Mouse (Mus musculus): ENCODE data around the gene Olfr447. TPM values are rescaled to one million over a fixed set of nuclear protein-coding genes. Genes with fewer than 3 reads are reported as not detected.

Gene Olfr447
- polyA plus RNA-seq, 1 experiment from 2014 or later = not detected

Other genes with a start within 250 kb of the Olfr447 start
- gene Tcaf1, start 198.8 kb upstream of the Olfr447 start, polyA plus RNA-seq (2014; fragmentation: Nextera tagmentation; extraction: Ambion mirVana) = 23.3 and 26.2 TPM in 2 replicates
- not detected in 2 replicates for gene Olfr453, start 169.5 kb upstream of the Olfr447 start, polyA plus RNA-seq (2014; fragmentation: Nextera tagmentation; extraction: Ambion mirVana)
- not detected in 2 replicates for gene Olfr38, start 152.5 kb upstream of the Olfr447 start, polyA plus RNA-seq (2014; fragmentation: Nextera tagmentation; extraction: Ambion mirVana)
- gene Olfr452, start 123.8 kb upstream of the Olfr447 start, polyA plus RNA-seq (2014; fragmentation: Nextera tagmentation; extraction: Ambion mirVana) = not detected in 2 replicates
- gene Olfr450, start 96.9 kb upstream of the Olfr447 start, polyA plus RNA-seq (2014; fragmentation: Nextera tagmentation; extraction: Ambion mirVana) = not detected in 2 replicates
- not detected in 2 replicates for gene Olfr449, start 74.5 kb upstream of the Olfr447 start, polyA plus RNA-seq (2014; fragmentation: Nextera tagmentation; extraction: Ambion mirVana)
- not detected in 2 replicates for gene Olfr448, start 18.4 kb upstream of the Olfr447 start, polyA plus RNA-seq (2014; fragmentation: Nextera tagmentation; extraction: Ambion mirVana)
- gene Olfr446, start 12.5 kb downstream of the Olfr447 start, polyA plus RNA-seq (2014; fragmentation: Nextera tagmentation; extraction: Ambion mirVana) = not detected in 2 replicates
- gene Olfr444, start 40.2 kb downstream of the Olfr447 start, polyA plus RNA-seq (2014; fragmentation: Nextera tagmentation; extraction: Ambion mirVana) = not detected in 2 replicates
- not detected in 2 replicates for gene Olfr441, start 197.5 kb downstream of the Olfr447 start, polyA plus RNA-seq (2014; fragmentation: Nextera tagmentation; extraction: Ambion mirVana)
- gene Olfr237-ps1, start 237.7 kb downstream of the Olfr447 start, polyA plus RNA-seq (2014; fragmentation: Nextera tagmentation; extraction: Ambion mirVana) = not detected in 2 replicates

Measured in liver, embryonic 11.5 days (tissue).